Mouse (Mus musculus) neural tube, embryonic 13.5 days (tissue): ENCODE data around the gene Mex3d. TPM values are rescaled to one million over a fixed set of nuclear protein-coding genes. Genes with fewer than 3 reads are reported as not detected.

Source experiments
- ATAC-seq: fragments of 200-750 bp; cut with Nextera tagmentation; 2 replicates; pipeline ENCODE4 v1.8.0; 2017; ENCODE audit warnings: low read depth, mild to moderate bottlenecking, moderate TSS enrichment, moderate library complexity
- H3K27ac ChIP-seq: fragments of 300-500 bp; sonication (generic); replicated peaks from 2 replicates; pipeline ENCODE4 v1.5.1; 2015; ENCODE audit warnings: moderate library complexity, mild to moderate bottlenecking, inconsistent platforms
- H3K27me3 ChIP-seq: fragments of 300-500 bp; sonication (generic); 2 replicates; pipeline ENCODE4 v1.6.1; 2015; ENCODE audit warnings: mild to moderate bottlenecking, inconsistent platforms
- H3K36me3 ChIP-seq: fragments of 300-500 bp; sonication (generic); 2 replicates; pipeline ENCODE4 v1.6.1; 2015; ENCODE audit warnings: mild to moderate bottlenecking, inconsistent platforms
- H3K4me1 ChIP-seq: fragments of 300-500 bp; sonication (generic); replicated peaks from 2 replicates; pipeline ENCODE4 v1.6.1; 2015; ENCODE audit warnings: inconsistent platforms
- H3K4me2 ChIP-seq: fragments of 300-500 bp; sonication (generic); 2 replicates; pipeline ENCODE4 v1.6.1; 2015; ENCODE audit warnings: inconsistent platforms, mild to moderate bottlenecking, moderate library complexity
- H3K4me3 ChIP-seq: fragments of 300-500 bp; sonication (generic); 2 replicates; pipeline ENCODE4 v1.5.1; 2015; ENCODE audit warnings: mild to moderate bottlenecking, inconsistent platforms
- H3K9ac ChIP-seq: fragments of 300-500 bp; sonication (generic); 2 replicates; pipeline ENCODE4 v1.6.1; 2015; ENCODE audit warnings: moderate library complexity, mild to moderate bottlenecking, inconsistent platforms
- H3K9me3 ChIP-seq: fragments of 300-500 bp; sonication (generic); 2 replicates; pipeline ENCODE4 v1.6.1; 2016; ENCODE audit warnings: inconsistent platforms
- WGBS: fragments of 180-500 bp; shearing (Covaris S2); methylation state at CpG from one replicate; pipeline ENCODE4 v1.1.7; 2015; 5-methylcytosine and 5-hydroxymethylcytosine counted together
- polyA plus RNA-seq: library from polyadenylated mRNA; unstranded; fragments of >200 nt; fragmentation: Nextera tagmentation; extraction: Ambion mirVana; gene quantifications from 2 replicates; pipeline ENCODE4 v1.2.1, GENCODE M21; 2015

Gene Mex3d
- polyA plus RNA-seq, 1 experiment from 2014 or later, result 15.6 TPM

DNA sequence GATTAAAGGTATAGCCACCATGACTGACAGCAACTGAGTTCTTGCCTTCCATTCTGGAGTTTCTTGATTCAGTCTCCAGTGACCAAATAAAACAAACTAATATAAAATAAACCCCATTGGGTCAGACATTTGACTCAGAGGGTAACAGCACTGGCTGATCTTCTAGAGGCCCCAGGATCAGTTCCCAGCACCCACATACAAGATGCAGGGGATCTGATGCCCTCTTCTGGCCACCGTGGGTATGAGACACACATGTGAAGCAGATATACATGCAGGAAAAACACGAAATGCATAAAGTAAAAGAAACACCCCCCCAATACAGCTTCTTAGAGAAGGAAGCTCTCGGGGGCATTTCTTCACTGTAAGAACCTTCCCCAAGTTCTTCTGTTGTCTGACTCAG lies 37.6 kb upstream of the Mex3d start:
- Histone ChIP-seq H3K4me1 (peaks cover 46% of the 10 kb centered on the region), H3K27ac (no peak overlapping the region), H3K9ac (no peak overlapping the region), H3K27me3 (no peaks in the 10 kb centered on the region), H3K9me3 (no peaks in the 10 kb centered on the region), H3K4me2 (no peak overlapping the region), H3K4me3 (no peak overlapping the region), H3K36me3 (peaks cover 81% of the 10 kb centered on the region)
- 93% methylated on average over 3 of the region's 3 CpGs for WGBS
- no peak for ATAC-seq

DNA sequence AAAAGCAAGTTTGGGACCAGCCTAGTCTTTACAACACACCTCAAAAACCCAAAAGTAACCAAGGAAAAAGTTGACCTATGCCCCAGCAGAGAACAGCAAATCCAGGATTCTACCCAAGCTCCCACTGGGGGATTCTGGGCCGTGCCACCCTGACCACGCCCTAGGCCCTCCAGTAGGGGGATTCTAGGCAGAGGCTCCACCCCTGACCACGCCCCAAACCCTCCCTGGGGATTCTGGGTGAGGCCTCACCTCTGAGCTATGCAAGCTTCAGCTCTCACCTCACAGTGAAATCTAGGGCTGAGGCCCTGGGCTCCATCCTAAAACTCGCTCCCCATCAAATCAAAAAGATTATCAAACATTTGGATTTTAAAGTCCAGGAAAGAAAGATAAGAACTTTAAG lies 36.1 kb upstream of the Mex3d start:
- Histone ChIP-seq H3K4me3 (no peak overlapping the region), H3K36me3 (peaks cover 81% of the 10 kb centered on the region), H3K27ac (peak overlapping the region; percentile 87), H3K27me3 (no peaks in the 10 kb centered on the region), H3K4me2 (no peak overlapping the region), H3K4me1 (peaks cover 57% of the 10 kb centered on the region), H3K9me3 (no peaks in the 10 kb centered on the region), H3K9ac (no peak overlapping the region)
- no peak for ATAC-seq
- WGBS, result 60% methylated on average over 4 of the region's 4 CpGs

DNA sequence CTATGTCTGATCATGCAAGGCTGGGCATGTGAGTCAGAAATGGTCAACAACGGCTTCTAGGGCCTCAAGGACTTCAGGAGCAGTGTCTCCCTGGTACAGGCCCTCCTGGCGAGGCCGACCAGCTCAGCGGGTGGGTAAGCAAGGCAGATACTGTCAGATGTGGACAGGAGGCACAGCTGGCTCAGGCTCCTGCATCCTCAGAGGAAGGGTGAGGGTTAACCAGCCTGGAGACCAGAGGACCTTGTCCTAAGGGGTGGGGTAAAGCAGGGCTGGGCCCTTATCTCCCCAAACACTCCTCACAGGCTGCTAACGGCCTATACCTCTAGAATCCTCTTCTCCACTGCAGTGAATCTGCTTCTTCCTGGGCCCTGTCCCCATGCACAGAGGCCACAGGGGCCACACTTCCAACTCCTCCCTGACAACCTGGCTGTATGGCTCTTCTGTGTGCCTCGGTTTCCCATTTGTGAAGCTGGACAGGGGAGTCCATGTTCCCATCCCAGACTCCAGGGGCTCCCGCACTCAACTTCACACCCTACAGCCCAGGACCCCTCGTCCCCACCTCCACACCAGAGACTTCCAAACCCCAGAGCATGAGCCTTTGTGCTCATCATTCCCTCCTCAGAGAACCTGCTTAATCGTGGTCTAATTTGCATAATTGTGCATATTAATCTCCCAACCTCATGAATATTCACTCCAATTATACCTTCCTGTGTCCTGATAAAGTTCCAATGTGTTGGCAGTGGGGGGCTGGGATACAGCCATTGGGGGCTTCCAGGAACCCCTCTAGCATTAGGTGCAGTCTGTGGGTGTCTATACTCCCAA lies 34.4 kb upstream of the Mex3d start:
- Histone ChIP-seq H3K4me1 (peaks cover 70% of the 10 kb centered on the region), H3K9ac (0 out of 2 replicates have a peak overlapping the region, but pooled peaks have one; percentile 14), H3K9me3 (no peaks in the 10 kb centered on the region), H3K27me3 (no peaks in the 10 kb centered on the region), H3K4me3 (no peak overlapping the region), H3K27ac (peak overlapping the region; percentile 87), H3K36me3 (peaks cover 81% of the 10 kb centered on the region), H3K4me2 (peak overlapping the region; percentile 29)
- WGBS, result 77% methylated on average over 9 of the region's 9 CpGs
- ATAC-seq, result peak; percentile 32

DNA sequence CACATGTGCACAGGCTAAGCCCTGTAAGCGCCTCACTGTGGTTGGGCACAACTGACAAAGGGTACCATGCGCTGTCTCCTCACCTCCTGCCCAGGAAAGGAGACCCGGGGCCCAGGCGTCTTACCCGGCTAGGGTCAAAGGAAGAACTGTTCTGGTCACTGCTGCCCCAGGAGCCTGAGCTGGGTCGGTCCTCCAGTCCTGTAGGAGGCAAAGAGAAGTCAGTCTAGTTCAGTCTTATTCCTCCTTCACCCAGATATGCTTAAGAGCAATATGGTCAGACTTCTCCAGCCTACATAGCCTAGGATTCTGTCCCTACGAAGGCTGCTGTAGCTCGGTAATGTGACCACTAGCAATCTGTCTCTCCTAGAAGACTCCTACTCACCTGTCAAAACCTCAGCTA lies 33.7 kb upstream of the Mex3d start:
- 94% methylated on average over 8 of the region's 8 CpGs for WGBS
- Histone ChIP-seq H3K4me2 (no peak overlapping the region), H3K4me1 (peaks cover 70% of the 10 kb centered on the region), H3K9me3 (no peaks in the 10 kb centered on the region), H3K9ac (no peak overlapping the region), H3K36me3 (peaks cover 81% of the 10 kb centered on the region), H3K4me3 (no peak overlapping the region), H3K27me3 (no peaks in the 10 kb centered on the region), H3K27ac (peak overlapping the region; percentile 87)
- ATAC-seq, result no peak

DNA sequence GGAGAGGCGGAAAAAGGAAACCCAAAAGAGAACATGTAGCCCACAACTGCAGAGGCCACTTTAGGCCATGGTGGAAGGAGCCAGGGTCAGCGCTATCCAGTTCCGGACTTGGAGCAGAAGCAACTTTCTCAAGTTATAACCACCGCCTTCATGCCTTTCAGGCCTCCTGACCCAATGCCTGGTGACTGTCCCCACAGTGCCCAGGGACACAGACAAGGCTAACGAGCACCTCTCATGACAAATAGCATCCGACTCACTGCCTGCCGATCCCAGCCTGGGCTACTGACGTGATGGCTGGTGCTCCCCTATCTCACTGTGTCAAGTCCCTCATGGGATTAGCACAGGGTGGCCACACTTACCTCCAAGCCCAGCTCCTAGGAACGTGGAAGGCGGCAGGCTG lies 33.3 kb upstream of the Mex3d start:
- no peaks in the 10 kb centered on the region for H3K27me3 ChIP-seq
- no peak overlapping the region for H3K9ac ChIP-seq
- no peak overlapping the region for H3K4me3 ChIP-seq
- no peak overlapping the region for H3K4me2 ChIP-seq
- 94% methylated on average over 10 of the region's 10 CpGs for WGBS
- H3K4me1 ChIP-seq, result peaks cover 70% of the 10 kb centered on the region
- H3K27ac ChIP-seq, result no peak overlapping the region
- H3K36me3 ChIP-seq, result peaks cover 81% of the 10 kb centered on the region
- no peaks in the 10 kb centered on the region for H3K9me3 ChIP-seq
- ATAC-seq, result no peak

DNA sequence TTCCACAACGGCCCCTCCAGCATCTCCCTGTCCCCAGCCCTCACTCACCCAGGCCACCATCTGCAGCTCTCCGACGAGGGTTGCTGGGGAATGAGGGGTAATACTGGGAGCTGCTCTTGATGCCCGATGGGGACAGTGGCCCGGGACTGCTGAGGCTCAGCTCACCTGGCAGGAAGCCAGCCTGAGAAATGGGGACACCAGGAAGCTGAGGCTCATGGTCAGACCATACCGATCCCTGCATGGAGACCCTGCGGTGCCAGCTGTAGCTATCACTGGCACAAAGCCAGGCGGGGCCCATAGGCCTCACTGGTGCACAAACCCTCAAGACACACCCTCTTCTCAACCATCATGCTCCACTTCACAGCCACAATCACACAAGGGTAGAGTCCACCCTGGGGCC lies 32.0 kb upstream of the Mex3d start:
- no peaks in the 10 kb centered on the region for H3K9me3 ChIP-seq
- no peak overlapping the region for H3K4me3 ChIP-seq
- ATAC-seq, result no peak
- H3K27ac ChIP-seq, result peak overlapping the region; percentile 72
- WGBS, result 50% methylated on average over 8 of the region's 8 CpGs
- peaks cover 81% of the 10 kb centered on the region for H3K36me3 ChIP-seq
- H3K4me1 ChIP-seq, result peaks cover 70% of the 10 kb centered on the region
- no peak overlapping the region for H3K4me2 ChIP-seq
- H3K9ac ChIP-seq, result peak overlapping the region; percentile 34; the same call in 1 of the 2 replicates
- no peaks in the 10 kb centered on the region for H3K27me3 ChIP-seq

DNA sequence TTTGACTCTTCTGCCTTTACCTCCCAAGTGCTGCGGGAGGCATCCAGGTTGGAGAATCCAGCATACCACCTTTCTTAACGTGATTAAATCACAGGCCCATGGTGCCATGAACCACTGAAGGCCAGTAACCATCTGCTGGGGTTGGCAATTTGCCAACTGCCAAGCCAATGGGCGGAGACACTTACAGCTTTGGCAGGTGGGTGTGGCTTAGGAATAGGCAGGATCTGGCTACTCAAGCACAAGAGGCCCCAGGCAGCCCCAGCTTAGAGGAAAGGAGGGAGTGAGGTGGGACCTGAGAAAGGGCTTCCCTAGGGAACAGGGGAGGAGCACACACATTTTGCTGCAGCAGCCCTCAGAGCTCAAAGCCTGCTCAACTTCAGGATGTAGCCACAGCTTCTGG lies 30.9 kb upstream of the Mex3d start:
- Histone ChIP-seq H3K27ac (peak overlapping the region; percentile 72), H3K9ac (0 out of 2 replicates have a peak overlapping the region, but pooled peaks have one; percentile 3), H3K4me2 (no peak overlapping the region), H3K36me3 (peaks cover 87% of the 10 kb centered on the region), H3K4me1 (peaks cover 59% of the 10 kb centered on the region), H3K9me3 (no peaks in the 10 kb centered on the region), H3K27me3 (no peaks in the 10 kb centered on the region), H3K4me3 (no peak overlapping the region)
- 33% methylated on average over 3 of the region's 3 CpGs for WGBS
- ATAC-seq, result peak; percentile 12; the same call in 1 of the 2 replicates

DNA sequence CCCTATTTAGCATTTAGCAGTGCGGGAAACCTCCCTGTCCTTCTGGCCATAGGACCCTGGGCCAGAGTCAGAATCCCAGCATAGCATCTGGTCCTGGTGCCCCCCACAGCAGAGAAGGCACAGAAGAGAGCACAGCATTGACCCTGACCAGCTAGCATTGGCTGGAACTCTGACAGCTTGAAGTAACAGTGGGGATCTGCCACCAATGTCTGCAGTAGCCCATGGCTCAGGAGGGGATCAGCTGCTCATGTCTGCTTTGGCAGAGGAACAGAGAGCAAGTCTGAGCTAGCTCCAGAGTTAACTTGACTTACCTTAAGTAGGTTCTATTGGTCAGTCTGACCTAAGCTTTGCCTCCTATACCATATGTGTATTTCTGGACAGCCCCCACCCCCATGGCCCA lies 30.4 kb upstream of the Mex3d start:
- Histone ChIP-seq H3K9me3 (no peaks in the 10 kb centered on the region), H3K4me2 (no peak overlapping the region), H3K27ac (peak overlapping the region; percentile 56), H3K4me3 (no peak overlapping the region), H3K36me3 (peaks cover 92% of the 10 kb centered on the region), H3K27me3 (no peaks in the 10 kb centered on the region), H3K4me1 (peaks cover 55% of the 10 kb centered on the region), H3K9ac (no peak overlapping the region)
- ATAC-seq, result no peak
- 92% methylated on average over 1 of the region's 1 CpGs for WGBS

DNA sequence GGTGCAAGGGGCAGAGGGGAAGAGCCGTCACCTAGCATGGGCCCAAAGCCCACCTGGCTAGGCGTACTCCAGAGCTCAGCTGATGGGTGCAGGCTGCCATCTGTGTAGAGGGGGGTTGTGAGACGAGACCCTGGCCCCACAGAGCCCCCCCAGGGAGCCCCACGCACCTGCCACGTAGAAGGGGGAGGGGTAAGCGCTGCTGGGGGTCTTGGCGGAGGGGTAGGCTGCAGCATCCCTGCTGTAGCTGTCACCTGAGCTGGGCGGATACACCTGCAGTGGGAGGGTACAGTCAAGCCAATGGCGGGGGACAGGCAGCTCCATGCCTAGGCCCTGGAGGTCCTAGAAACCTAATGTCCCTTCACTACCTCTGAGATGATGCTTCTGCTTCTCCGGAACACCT lies 29.9 kb upstream of the Mex3d start:
- 89% methylated on average over 10 of the region's 10 CpGs for WGBS
- no peak for ATAC-seq

DNA sequence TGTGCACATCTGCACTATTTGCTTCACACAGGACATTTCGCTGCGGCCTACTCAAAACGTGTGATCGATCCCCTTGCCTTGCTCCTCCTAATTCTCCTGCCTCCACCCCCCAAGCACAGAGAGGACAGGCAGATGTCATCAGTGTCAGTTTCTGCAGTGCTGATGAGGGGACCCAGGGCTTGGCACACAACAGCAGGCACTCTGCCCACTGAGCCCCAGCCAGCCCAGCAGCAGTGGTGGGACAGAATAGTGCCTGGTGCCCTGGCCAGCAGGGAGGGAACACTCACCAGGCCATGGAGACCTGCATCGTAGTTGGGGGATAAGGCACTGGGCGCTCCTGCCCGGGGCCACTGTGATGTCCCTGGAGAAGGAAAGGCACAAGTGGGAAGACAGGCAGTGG lies 28.1 kb upstream of the Mex3d start:
- no peak overlapping the region for H3K4me2 ChIP-seq

More for the DNA sequence above, 29.9 kb upstream of the Mex3d start:
- Histone ChIP-seq H3K4me3 (no peak overlapping the region), H3K36me3 (peaks cover 97% of the 10 kb centered on the region), H3K9me3 (no peaks in the 10 kb centered on the region), H3K4me2 (no peak overlapping the region), H3K27me3 (no peaks in the 10 kb centered on the region), H3K9ac (no peak overlapping the region), H3K27ac (peak overlapping the region; percentile 56), H3K4me1 (peaks cover 50% of the 10 kb centered on the region)

DNA sequence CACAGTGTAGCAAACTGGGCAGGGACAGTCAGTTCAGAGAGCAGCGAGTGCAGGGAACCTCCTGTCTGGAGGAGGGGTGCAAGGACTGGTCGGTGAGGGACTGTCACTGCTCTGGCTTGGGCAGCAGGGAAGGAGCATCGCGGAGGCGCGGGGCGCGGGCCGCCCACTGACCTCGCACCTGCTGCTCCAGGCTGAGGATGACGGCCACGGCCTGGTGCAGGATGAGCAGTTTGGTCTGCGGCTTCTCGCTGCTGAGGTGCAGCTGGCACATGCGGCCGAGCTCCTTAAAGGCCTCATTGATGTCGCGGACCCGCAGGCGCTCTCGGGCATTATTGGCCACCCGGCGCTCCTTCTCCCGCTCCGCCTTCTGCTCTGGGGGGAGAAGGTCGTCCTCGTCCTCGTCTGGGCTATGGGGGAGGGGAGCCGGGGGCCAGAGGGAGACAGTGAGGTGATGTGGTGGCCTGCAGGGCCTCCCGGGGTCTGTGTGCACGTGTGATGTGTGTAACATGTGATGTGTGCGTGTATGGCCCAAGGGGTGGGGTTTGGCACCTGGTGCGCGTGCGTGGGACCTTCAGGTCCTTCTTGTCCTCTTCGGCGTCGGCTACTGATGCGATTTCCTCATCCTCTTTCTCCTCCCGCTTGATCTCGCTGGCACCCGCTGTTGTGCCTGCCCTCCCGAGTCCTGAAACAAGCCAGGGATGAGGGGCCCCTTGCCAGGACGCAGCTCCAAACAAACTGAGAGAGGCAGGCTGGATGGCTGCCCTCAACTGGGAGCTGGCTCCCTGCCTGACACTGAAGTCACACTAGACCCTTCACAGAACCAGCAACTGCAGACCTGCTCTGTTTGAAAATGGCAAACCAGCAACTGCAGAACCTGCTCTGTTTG lies 25.4 kb upstream of the Mex3d start:
- 79% methylated on average over 44 of the region's 44 CpGs for WGBS
- Histone ChIP-seq H3K27me3 (no peaks in the 10 kb centered on the region), H3K4me1 (peaks cover 11% of the 10 kb centered on the region), H3K4me3 (no peak overlapping the region), H3K27ac (no peak overlapping the region), H3K9me3 (no peaks in the 10 kb centered on the region), H3K4me2 (no peak overlapping the region), H3K36me3 (peaks cover 94% of the 10 kb centered on the region), H3K9ac (no peak overlapping the region)
- no peak for ATAC-seq

More for the DNA sequence above, 28.1 kb upstream of the Mex3d start:
- H3K9ac ChIP-seq, result no peak overlapping the region
- peaks cover 32% of the 10 kb centered on the region for H3K4me1 ChIP-seq
- peaks cover 100% of the 10 kb centered on the region for H3K36me3 ChIP-seq
- no peak for ATAC-seq
- 91% methylated on average over 7 of the region's 7 CpGs for WGBS
- H3K27me3 ChIP-seq, result no peaks in the 10 kb centered on the region
- H3K9me3 ChIP-seq, result no peaks in the 10 kb centered on the region
- no peak overlapping the region for H3K27ac ChIP-seq
- no peak overlapping the region for H3K4me3 ChIP-seq

DNA sequence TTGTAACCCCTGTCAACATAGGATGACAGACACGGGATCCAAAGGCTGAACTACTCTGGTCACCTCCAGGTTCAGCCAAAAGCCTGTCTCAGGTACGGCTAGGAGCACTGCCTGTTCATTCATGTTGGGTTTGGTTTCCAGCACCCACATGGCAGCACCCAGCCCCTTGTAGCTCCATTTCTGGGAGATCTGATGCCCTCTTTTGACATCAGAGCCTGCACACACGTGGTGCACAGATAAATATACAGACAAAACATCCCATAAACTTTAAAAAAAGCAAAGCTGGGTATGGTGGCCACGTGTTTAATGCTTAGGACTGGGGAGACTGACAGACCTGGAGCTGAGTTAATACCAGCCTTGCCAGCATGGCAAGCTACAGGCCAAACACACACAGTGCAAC lies 20.5 kb upstream of the Mex3d start:
- Histone ChIP-seq H3K9me3 (no peaks in the 10 kb centered on the region), H3K4me3 (peak overlapping the region; percentile 92), H3K4me1 (peaks cover 38% of the 10 kb centered on the region), H3K27me3 (no peaks in the 10 kb centered on the region), H3K36me3 (peaks cover 59% of the 10 kb centered on the region), H3K9ac (peak overlapping the region; percentile 95; the same call in 1 of the 2 replicates), H3K4me2 (no peak overlapping the region), H3K27ac (no peak overlapping the region)
- WGBS, result 47% methylated on average over 4 of the region's 4 CpGs
- ATAC-seq, result no peak
